Mouse (Mus musculus): ENCODE measurements around the gene Olfr1238. TPM values are rescaled to one million over a fixed set of nuclear protein-coding genes. Genes with fewer than 3 reads are reported as not detected.

Olfr1238 gene
- total RNA-seq (2021): not detected

DNA sequence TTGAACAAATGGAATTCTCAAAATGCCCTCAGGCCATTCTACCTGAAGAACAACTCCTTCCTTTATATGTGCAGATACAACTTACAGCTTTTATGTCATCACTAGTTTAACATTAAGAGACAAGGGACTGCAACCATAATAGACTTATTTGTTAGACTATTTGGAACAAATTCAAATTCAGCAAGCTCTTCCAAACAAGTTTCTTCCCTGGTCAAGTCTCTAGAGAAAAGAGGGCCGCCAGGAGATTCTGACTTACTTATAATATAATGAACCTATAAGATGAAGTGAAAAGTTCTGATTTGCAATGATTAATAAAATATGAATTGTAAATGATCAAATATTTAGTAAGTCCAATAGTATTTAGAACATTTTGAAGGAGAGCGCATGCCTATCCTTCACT, at the start of gene Olfr1238:
Gene Olfr1238, minus strand, starts transcription at position 101 of the 400 bp plus-strand sequence.
- intact Hi-C loops (cut with DNase I): no loop called here
- DNase-seq (ENCODE audit: extremely low spot score in 1 of 2, low spot score in 2 of 2): no peak

- DNase-seq (ENCODE audit: extremely low spot score in 1 of 2, low spot score in 2 of 2): no peak
- intact Hi-C loops (cut with DNase I): no loop called here
Measured at GRCm38 (mm10) chr2:89442900-89443299, 33.4 kb upstream of the Olfr1238 start, which contains the start of gene Olfr1240. TSS of gene Olfr1240 (minus strand) at chr2:89443000.

DNA sequence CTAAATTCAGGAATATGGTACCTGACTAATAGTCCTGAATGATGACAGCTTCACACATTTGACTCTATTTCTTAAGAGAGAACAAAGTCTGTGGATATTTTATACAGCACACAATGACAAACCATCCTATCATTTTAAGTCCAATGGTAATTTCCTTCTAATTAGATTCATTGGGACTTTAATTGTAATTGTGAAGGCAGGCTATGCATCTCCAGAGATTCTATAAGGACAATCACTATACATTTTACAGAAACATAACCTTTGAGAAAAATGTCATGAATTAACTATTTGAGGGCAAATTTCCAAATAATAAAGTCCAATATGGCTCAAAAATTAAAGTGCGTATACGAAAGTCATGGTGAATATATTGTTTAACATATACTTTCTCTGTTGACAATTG, 10.8 kb upstream of the Olfr1238 start, which contains the start of gene Olfr1239:
Gene Olfr1239, minus strand, starts transcription at position 101 of the 400 bp plus-strand sequence.
- intact Hi-C loops (cut with DNase I): no loop called here
- no peak for DNase-seq (ENCODE audit: extremely low spot score in 1 of 2, low spot score in 2 of 2)

GRCm38 (mm10) chr2:89414557-89414956, 5.1 kb upstream of the Olfr1238 start:
- DNase-seq (ENCODE audit: extremely low spot score in 1 of 2, low spot score in 2 of 2): no peak
- intact Hi-C loops (cut with DNase I): no loop called here

- DNase-seq (ENCODE audit: extremely low spot score in 1 of 2, low spot score in 2 of 2): no peak
- intact Hi-C loops (cut with DNase I): no loop called here
Measured at GRCm38 (mm10) chr2:89400882-89401281, 8.6 kb downstream of the Olfr1238 start.

DNA sequence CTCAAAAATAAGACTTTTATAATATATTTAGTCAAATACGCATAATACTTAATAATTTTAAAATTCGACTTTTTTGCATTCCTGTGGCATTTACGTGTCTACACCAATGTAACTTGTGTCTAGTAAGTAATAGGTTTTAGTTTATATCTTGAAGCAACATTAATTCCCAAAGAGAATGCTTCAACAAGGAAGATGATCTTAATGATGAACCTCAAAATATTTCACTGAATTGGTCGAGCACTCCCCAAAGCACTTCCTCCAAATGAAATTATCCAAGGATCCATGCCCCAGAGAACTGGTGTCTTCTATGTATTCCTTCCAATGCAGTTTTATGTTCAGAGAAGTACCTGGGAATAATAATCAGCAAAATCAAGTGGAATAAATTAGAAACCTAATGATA, 44.7 kb downstream of the Olfr1238 start, which contains the start of gene Olfr1234:
Gene Olfr1234, minus strand, starts transcription at position 101 of the 400 bp plus-strand sequence.
- intact Hi-C loops (cut with DNase I): no loop called here
- no peak for DNase-seq (ENCODE audit: extremely low spot score in 1 of 2, low spot score in 2 of 2)

Other genes starting within 250 kb of the Olfr1238 start
- gene Olfr1224-ps1, start 245.6 kb downstream of the Olfr1238 start, total RNA-seq (2021): not detected
- gene Olfr1225, start 235.0 kb downstream of the Olfr1238 start, total RNA-seq (2021): not detected
- gene Olfr1226, start 209.6 kb downstream of the Olfr1238 start, total RNA-seq (2021): not detected
- not detected for gene Olfr1228, start 155.6 kb downstream of the Olfr1238 start, total RNA-seq (2021)
- not detected for gene Olfr1229, start 121.7 kb downstream of the Olfr1238 start, total RNA-seq (2021)
- not detected for gene Olfr1230, start 112.4 kb downstream of the Olfr1238 start, total RNA-seq (2021)
- gene Olfr1231, start 102.6 kb downstream of the Olfr1238 start, total RNA-seq (2021): not detected
- not detected for gene Olfr1232, start 80.0 kb downstream of the Olfr1238 start, total RNA-seq (2021)
- not detected for gene Olfr1233, start 67.3 kb downstream of the Olfr1238 start, total RNA-seq (2021)
- gene Olfr1234, start 44.8 kb downstream of the Olfr1238 start, total RNA-seq (2021): not detected
- gene Olfr1239, start 10.7 kb upstream of the Olfr1238 start, total RNA-seq (2021): not detected
- gene Olfr1240, start 33.3 kb upstream of the Olfr1238 start, total RNA-seq (2021): not detected
- gene Olfr1241, start 77.5 kb upstream of the Olfr1238 start, total RNA-seq (2021): not detected
- gene Olfr1242, start 88.7 kb upstream of the Olfr1238 start, total RNA-seq (2021): not detected
- gene Olfr1243, start 121.8 kb upstream of the Olfr1238 start, total RNA-seq (2021): not detected
- not detected for gene Olfr1245, start 168.8 kb upstream of the Olfr1238 start, total RNA-seq (2021)
- not detected for gene Olfr1246, start 183.5 kb upstream of the Olfr1238 start, total RNA-seq (2021)
- gene Olfr1247, start 204.5 kb upstream of the Olfr1238 start, total RNA-seq (2021): under 1 TPM; 0.16 to 0.17 TPM
- gene Olfr1248, start 208.6 kb upstream of the Olfr1238 start, total RNA-seq (2021): not detected
- gene Olfr1249, start 225.3 kb upstream of the Olfr1238 start, total RNA-seq (2021): not detected

Measured in left cerebral cortex, postnatal 10 days (tissue).